Mouse (Mus musculus): Measurements from ENCODE around the gene E2f4.
"Not testable (repeated sequence)": the region's sequence is repeated elsewhere in the genome, so short reads cannot be mapped to it uniquely, and the experiment has no call there.

Gene E2f4

DNA sequence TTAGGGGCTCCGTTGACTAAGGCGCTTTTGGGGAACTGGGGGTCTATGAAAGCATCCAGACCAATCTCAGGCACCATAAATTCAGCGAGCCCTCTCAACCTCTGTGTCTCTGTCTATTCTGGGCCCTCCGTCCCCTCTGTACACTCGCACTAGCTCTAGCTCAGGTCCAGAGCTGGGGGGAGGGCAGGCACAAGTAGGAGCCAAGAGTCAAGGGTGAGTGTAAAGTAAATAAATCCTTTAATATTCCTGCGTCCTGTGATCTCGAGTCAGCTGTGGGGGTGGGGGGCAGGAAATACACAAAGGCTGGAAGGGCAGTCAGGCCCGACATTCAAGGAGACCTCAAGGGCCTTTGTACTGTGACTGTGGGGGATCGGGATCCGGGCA lies 28.4 kb upstream of the E2f4 start:
- no peak for DNase-seq (ENCODE audit: low read depth)

DNA sequence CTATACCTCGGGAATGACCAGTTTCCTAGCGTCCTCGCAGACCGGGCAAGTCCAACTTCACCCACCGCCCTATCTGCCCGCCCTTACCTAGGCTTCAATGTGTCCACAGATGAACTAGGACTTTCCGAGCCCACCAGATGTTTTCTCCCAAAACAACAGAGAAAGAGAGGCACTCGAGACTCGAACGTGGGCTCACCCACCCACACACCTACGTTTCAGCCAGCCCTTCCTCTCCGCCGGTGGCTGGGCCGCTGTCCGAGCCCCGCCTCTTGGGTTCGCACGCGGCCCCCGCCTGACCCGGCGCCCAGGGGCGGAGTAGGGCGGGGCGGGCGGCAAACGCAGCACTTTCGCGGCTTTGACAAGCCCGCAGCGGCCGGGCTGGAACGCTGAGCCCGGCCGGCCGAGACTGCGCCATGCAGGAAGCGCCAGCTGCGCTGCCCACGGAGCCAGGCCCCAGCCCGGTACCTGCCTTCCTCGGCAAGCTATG lies 28.0 kb upstream of the E2f4 start, which contains the start of gene Hsf4:
Gene Hsf4 (plus strand): TSS at position 341 of the 487 bp plus-strand sequence.
- no peak for DNase-seq (ENCODE audit: low read depth)

DNA sequence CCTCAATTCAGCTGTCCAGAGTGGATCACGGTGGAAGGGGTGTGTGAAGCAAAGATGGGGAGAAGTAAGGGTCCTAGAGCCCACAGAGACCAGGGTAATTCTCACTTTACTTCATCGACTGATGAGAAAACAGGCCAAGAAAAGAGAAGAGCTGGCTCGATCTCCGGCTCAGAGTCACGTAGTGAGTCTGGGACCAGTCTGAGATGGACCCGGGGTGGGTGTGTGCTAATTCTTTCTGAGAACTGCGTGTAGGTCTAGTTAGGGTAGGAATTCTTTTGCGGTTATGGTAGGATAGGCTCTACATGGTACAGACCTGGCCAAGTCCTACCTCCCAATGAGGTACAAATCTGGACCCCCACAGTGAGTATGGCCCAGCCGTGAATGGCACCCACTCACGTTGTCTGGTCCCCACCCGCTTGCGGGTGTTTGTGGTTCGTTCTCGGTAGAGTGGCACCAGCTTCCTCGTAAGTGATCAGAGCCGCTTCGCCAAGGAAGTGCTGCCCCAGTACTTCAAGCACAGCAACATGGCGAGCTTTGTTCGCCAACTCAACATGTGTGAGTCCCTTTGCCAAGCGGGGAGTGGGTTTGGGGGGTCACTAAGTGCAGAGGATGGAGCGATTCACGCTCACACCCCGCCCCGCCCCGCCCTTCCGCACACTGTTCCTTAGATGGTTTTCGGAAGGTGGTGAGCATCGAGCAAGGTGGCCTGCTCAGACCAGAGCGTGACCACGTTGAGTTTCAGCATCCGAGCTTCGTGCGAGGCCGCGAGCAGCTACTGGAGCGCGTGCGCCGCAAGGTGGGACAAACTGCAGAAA lies 27.2 kb upstream of the E2f4 start:
- peak; percentile 49 for DNase-seq (ENCODE audit: low read depth)

DNA sequence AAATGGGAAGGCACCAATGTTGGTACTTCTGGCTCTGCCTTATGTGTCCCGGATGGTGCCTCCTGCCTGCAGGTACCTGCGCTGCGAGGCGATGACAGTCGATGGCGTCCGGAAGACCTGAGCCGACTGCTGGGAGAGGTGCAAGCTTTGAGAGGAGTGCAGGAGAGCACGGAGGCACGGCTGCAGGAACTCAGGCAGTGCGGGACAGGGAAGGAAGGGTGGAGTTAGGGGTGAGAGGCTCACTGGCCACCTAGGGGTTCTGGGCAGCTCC lies 26.6 kb upstream of the E2f4 start:
- peak; percentile 42 for DNase-seq (ENCODE audit: low read depth)

DNA sequence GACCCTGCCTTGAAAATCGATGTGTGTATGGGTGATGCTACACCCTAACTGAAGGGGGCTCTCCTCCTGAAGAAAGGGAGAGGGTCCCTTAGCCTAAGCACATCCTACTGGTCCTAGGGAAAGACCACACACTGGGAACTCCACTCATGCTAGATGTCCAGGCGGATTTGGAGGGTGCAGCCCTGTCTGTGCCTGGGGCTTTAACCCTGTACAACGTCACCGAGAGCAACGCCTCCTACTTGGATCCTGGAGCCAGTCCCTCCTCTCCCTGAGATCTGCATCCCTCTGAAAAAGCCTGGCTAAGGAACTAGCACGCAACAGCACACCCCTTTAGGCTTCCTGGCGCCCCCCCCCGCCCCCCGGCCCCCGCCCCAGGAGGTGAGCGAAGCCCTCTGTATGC lies 22.1 kb upstream of the E2f4 start:
- no peak for DNase-seq (ENCODE audit: low read depth)

DNA sequence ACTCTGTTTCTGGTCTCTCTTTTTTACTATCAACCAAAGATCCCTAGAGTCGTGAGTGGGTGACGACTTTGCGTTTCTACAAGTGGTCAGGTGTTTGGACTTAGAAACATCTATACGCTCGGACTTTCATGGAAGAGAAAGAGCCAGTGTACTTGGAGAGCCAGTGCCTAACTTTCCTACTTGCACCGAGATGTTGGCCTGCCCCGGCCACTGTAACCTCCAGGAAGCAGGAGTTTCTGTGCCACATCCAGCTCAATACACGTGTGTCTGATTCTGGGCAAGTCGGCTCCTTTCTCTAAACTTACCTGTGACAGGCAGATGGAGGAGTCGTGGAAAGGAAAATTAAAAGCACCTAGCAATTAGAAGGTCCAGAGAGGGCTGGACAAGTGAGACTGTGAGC lies 21.6 kb upstream of the E2f4 start, which contains the start of gene Nol3:
Gene Nol3 (plus strand): TSS at position 301 of the 400 bp plus-strand sequence.
- no peak for DNase-seq (ENCODE audit: low read depth)

DNA sequence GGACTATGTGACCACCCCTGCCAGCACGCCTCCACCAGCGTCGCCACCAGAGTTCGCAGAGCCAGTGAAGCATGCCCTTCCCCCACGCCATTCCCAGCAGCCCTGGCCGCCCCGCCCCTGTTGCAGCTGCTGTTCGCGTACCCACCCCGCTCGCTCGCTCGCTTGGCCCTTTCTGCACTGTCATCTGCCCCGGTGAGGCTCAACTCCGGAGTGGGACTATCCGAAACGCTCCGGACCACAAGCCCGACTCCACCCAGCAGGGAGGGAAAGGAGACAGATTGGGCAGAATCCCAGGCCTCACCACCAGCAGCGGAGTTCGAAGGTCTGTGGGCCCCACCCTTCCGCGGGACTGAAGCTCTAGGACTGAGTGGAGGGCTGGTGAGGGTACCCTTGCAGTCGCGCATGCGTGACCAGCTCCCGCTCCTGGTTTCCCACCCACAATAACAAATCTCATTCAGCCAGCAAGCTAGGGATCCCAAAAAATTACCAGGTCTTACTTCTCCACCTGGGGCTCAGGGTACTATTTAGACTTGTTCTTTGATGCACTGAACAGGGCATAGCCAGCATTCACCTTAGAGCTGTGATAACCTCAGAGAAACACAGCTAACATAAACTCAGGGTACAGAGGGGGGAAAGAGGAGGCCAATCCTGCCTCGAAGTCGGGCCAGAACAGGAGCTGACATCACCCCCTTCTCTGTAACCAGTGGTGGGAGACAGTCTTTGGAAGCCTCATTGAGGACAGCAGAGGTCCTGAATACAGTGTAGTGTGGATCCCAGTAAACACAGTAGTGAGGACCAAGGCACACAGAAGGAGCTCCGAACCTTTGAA lies 21.0 kb upstream of the E2f4 start:
- no peak for DNase-seq (ENCODE audit: low read depth)

DNA sequence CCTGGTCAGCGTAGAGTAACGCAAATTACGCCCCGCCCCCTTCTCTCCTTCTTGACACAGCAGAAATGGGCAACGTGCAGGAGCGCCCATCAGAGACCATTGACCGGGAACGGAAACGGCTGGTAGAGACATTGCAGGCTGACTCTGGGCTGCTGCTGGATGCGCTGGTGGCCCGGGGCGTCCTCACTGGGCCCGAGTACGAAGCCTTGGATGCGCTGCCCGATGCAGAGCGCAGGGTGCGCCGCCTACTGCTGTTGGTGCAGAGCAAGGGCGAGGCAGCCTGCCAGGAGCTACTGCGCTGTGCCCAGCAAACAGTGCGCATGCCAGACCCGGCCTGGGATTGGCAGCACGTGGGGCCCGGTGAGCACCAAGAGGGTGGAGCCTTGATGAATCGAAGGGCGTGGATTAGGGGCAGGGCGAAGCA lies 18.5 kb upstream of the E2f4 start:
- DNase-seq (ENCODE audit: low read depth) = peak; percentile 67

DNA sequence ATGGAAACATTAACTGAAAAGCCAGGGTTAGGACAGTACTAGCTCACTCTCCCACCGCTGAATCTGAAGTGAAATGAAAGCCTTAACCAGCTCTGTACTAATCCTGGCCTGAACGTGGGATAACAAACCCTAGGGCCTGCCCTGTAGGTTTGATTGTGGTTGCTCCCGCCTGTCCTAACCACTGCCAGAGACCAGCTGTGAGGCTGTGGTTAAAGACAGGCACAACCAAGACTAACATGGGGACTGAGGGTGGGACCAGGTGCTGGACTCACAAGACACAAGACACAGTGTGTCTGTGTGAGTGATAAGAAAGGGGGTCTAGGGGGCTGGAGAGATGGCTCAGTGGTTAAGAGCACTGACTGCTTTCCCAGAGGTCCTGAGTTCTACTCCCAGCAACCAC lies 16.9 kb upstream of the E2f4 start:
- no peak for DNase-seq (ENCODE audit: low read depth)

DNA sequence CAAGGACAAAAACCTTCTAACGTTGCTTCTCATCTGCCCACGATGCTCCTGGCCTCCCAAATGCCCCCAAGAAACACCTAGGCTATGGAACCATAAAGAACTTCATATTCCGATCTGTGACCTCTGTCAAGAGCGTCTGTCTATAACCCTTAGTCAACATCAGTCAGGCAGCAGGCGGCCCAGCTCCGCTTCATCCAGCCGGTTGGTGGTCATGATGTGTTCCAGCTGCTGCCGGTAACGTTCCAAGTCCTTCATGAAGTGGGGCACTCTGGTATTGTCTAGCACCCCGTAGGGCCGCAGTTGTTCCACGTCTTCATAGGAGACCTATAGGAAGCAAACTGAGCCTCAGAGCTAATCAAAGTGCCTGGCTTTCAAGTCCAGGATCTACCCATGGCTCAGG lies 15.6 kb upstream of the E2f4 start:
- DNase-seq (ENCODE audit: low read depth) = no peak

DNA sequence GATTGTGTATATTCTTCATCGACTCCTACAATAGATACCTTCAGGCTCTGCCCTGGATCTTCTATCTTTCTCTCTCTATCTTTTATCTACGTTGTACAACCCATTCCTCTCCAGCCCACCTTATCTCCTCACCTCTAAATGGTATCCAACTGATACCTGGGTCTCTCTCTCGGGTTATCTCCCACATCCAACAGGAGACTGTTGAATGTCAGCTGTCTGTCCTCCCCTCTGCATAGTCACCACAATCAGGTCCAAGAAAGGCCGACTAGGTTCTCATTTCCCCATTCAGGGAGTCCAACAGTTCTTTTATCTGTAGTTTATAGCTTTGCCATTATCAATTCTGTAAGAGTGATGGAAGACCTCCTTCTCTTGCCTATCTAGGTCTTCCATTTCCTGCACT lies 15.2 kb upstream of the E2f4 start:
- DNase-seq (ENCODE audit: low read depth) = no peak

DNA sequence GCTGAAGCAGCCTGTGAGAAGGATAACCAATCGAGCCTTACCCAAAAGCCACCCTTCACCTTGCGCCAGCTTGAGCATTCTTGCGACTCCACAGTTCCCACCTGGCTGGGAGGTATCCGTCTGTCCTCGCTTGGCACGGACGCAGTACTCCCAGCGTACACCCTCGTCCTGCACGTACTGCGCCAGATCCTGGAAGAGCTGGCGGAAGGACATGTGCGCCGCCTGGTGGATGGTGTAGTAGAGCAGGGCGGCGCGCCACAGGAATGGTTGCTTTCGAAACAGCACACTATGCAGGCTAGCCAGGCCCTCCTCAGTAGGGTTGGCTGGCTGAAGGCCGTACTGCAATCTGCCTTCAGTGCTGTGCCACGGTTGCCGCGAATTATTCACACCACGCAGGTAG lies 14.4 kb upstream of the E2f4 start:
- peak; percentile 71 for DNase-seq (ENCODE audit: low read depth)

DNA sequence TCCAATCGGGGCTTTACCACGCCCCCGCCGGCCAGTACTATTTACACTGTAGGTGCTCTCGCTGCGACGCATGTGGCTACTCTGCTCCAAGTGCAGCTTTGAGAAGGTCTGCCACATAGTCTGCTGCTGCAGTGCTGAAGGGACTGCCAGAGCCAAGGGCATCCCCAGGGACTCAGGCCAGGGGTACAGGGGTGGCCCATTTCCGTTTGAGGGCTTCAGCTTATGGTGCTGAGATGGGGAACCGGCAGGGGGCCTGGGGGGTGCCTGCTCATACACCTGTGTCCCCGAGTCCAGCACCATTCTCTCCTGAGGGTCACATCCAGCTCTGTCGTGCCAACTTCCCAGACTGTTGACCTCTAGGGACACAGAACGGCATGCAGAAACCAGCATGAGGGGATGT lies 11.9 kb upstream of the E2f4 start:
- no peak for DNase-seq (ENCODE audit: low read depth)

DNA sequence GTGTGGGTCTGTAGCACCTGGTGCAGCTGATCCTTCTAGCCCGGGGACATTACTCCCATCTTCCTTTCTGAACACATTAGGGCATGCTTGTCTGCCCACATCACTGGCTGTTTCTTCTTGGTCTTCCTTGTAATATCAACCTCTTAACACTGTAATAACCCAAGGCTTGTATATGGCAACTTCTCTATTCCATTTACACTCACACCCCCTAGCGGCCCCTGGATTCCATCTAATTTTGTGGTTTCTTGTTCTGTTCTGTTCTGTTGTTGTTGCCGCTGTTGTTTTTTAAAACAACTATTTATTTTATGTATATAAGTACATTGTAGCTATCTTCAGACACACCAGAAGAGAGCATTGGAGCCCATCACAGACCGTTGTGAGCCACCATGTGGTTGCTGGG lies 10.6 kb upstream of the E2f4 start:
- no peak for DNase-seq (ENCODE audit: low read depth)

DNA sequence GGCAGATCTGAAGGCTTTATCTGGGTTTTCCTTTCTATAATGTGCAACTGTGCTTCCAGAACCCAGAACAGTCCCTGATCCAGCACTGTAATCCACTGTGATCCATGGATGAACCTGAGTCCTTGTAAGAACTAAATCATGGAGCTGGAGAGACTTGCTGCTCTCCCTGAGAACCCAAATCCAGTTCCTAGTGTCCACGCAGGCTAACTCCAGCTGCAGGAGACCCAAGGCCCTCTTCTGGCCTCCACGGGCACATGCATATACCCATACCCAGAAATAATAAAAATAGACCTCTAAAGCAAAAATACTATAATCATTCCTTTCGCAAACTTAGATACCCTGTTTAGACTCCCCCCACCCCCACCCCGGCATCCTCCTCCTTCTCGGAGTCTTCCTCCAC lies 9.2 kb upstream of the E2f4 start:
- DNase-seq (ENCODE audit: low read depth) = no peak

DNA sequence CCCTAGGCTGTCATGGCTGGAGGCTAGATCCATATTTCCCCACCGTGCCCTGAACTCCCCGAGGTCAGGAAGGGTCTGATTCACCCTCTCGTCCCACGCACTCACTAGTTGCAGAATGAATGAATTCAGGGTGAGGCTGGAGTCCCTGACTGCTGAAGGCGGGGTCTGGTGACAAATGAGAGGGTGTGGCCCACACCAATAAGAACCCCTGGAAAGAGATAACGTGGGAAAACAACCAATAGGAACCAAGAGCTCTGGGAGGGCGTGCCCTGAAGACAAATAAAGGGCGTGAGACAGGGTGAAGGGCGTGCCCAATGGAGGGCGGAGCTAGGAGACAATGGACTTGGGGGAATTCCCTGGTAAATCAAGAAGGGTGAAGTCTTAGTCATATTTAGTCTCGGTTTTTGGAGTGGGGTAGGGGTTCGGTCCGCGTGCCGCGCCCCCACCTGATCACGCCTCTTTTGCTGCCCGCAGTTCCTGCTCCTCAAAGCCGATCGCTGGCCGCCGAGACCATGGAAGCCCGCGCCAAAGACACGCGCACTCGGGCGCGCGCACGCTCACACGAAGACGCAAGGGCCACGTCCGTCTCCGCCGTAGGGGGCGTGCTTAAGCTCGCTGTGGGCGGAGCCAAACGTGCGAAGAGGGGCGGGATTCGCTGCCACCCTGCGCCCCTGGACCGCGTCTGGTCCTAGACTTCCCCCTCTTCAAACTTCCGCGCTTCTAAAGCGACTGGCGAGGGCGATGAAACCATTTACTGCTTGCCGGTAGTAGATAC lies 8.3 kb upstream of the E2f4 start:
- DNase-seq (ENCODE audit: low read depth) = peak; percentile 98

DNA sequence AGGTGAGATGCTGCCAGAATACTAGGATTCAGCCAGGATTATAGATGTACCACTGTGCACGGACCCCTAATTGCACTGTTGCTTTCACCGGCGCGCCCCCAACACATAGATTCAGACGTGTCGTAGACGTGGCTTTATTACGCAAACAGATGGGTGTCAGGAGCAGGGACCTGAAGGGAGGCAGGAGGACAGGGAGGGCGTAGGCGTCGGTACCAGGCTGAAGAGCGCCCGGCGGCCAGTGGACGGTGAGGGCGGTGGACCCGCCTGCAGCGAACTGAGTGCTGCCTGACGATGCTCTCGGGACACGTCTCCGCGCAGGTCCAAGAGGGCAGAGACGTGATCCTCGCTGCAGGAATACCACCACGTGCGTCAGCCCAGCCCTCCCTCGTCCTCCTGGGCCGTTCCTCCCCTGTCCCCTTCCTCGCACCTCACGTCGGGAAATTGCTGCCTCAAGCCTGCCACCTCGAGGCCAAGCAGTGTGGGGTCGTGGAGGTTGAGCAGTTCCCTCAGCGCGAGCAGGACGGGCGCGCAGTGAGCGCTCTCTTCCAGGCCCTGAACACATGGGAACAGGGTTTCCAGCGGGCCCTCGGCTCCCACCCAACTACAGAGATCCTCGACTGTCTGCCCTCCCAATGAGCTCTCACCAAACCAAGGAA lies 7.5 kb upstream of the E2f4 start, which contains the start of gene 4931428F04Rik:
Gene 4931428F04Rik (minus strand): TSS at position 60 of the 656 bp plus-strand sequence.
- peak; percentile 66 for DNase-seq (ENCODE audit: low read depth)

DNA sequence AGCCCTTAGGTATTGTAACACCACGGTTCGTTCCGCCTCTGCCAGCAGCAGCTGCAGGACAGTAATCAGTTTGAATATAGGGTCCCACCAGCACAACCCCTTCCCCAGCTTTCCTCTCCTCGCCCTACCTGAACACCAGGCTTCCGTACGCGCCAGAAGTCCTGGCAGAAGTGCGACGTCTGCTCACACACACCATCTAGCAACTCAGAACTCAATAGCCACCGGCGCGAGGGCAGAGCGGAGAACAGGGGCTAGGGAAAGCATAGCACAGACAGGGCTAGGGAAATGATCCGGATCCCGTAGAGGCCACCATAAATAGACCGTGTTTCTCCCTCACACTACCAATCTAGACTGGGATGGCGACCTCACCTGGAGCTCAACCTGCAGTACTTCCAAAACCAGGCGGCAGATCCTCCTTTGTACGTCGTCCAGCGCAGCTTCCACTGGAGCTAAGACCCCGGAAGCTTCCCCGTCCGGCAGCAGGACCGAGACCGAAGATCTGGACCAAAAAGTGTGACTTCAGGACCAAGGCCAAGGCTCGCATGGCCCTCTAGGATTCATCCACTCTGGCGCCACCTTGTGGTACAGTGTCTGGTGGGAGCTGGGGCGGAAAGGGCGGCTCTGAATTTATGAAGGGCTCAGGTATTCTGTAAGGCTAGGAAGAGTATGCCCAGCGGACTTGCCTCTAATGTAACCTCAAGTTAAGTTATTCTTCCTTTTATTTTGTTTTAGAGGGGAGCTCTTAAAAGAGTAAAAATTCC lies 6.7 kb upstream of the E2f4 start:
- peak; percentile 94 for DNase-seq (ENCODE audit: low read depth)

DNA sequence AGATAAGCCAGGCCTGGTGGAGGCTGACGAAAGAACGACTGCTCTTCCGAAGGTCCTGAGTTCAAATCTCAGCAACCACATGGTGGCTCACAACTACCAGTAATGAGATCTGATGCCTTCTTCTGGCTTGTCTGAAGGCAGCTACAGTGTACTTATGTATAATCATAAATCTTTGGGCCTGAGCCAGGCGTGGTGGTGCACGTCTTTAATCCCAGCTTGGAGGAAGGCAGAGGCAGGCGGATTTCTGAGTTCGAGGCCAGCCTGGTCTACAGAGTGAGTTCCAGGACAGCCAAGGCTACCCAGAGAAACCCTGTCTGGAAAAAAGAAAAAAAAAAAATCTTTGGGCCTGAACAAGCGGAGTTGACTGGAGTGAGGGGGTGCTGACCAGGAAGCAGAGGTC lies 6.1 kb upstream of the E2f4 start:
- DNase-seq (ENCODE audit: low read depth) = not testable (repeated sequence)

DNA sequence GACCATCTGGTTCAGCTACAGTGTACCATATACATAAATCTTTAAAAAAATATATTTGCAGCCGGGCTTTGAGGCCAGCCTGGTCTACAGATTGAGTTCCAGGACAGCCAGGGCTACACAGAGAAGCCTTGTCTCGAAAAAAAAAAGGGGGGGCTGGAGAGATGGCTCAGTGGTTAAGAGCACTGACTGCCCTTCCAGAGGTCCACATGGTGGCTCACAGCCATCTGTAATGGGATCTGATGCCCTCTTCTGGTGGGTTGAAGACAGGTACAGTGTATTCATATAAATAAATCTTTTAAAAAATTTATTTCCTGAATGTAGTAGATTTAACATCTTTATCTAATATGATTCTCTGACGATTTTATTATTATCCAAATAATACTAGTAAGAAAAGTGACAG lies 5.7 kb upstream of the E2f4 start:
- not testable (repeated sequence) for DNase-seq (ENCODE audit: low read depth)

DNA sequence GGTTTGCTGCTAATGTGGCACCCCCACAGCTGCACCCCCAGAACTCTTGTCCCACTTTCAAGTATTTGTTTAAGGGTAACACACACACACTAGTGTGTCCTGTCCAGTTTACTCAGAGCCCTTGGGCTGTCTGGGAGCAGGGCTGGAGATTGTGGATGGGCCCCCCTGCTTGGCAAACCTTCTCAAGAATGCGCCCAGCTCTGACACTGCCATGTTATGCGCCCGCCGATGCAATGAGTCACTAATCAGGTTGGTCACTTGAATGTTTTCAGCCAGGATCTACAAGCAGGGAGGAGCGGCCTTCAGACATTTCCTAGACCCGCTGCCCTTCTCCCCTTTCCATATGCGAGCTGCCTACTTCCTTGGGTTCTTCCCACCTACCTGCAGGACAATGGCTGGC lies 5.0 kb upstream of the E2f4 start:
- DNase-seq (ENCODE audit: low read depth) = no peak
